ENCODE assay signal across 10 mouse cellular contexts in genomic region chr3:79023735-79024328, GRCm38 (mm10).
DNase-seq lines count a peak whose midpoint lies in the region; ATAC-seq lines count a peak whose summit lies in the region.
"Had no signal": no experiment of that assay in that cellular context is flagged by ENCODE, and none has a peak within 500 bp of the region (broad histone marks: within the 10 kb centered on the region; RNA-seq: fewer than 3 reads in every experiment).

No protein-coding gene starts in this region.

- no peaks in the 10 kb centered on the region; the same call in 1 of the 2 replicates for H3K4me1 ChIP-seq in forebrain, embryonic 15.5 days
- peaks cover 3% of the 10 kb centered on the region; the same call in 1 of the 2 replicates for H3K4me1 ChIP-seq in forebrain, embryonic 12.5 days
- peaks cover 7% of the 10 kb centered on the region; the same call in 1 of the 2 replicates for H3K4me1 ChIP-seq in midbrain, embryonic 12.5 days
- H3K4me1 ChIP-seq in midbrain, embryonic 10.5 days = no peaks in the 10 kb centered on the region
- peaks cover 18% of the 10 kb centered on the region for H3K4me1 ChIP-seq in heart, embryonic 15.5 days (replicated peaks)

- peak; percentile 58 for ATAC-seq in forebrain, embryonic 15.5 days (replicated peaks)
- no peak for ATAC-seq in forebrain, embryonic 12.5 days (ENCODE audit: low FRiP score)
- peak; percentile 12; the same call in 1 of the 2 replicates for ATAC-seq in midbrain, embryonic 12.5 days (ENCODE audit: low FRiP score, low read depth)
- ATAC-seq in heart, embryonic 15.5 days (replicated peaks; ENCODE audit: insufficient number of reproducible peaks, insufficient read depth, low FRiP score, low read depth) = 0 out of 2 replicates have a peak, but pooled peaks have one; percentile 4

- 67% methylated on average over 6 of the region's 6 CpGs for WGBS in forebrain, embryonic 15.5 days
- 89% methylated on average over 6 of the region's 6 CpGs for WGBS in forebrain, embryonic 12.5 days
- WGBS in midbrain, embryonic 12.5 days = 74% methylated on average over 6 of the region's 6 CpGs
- 83% methylated on average over 6 of the region's 6 CpGs for WGBS in midbrain, embryonic 10.5 days
- 33% methylated on average over 6 of the region's 6 CpGs for WGBS in heart, embryonic 15.5 days

- H3K4me2 ChIP-seq in forebrain, embryonic 15.5 days (replicated peaks) = no peak overlapping the region
- H3K4me2 ChIP-seq in forebrain, embryonic 12.5 days = no peak overlapping the region
- no peak overlapping the region for H3K4me2 ChIP-seq in midbrain, embryonic 12.5 days (replicated peaks)
- H3K4me2 ChIP-seq in heart, embryonic 15.5 days = no peak overlapping the region; the same call in 1 of the 2 replicates

- no peak overlapping the region for H3K9ac ChIP-seq in forebrain, embryonic 15.5 days (replicated peaks)
- no peak overlapping the region for H3K9ac ChIP-seq in forebrain, embryonic 12.5 days
- no peak overlapping the region for H3K9ac ChIP-seq in midbrain, embryonic 12.5 days (replicated peaks)
- H3K9ac ChIP-seq in heart, embryonic 15.5 days = no peak overlapping the region
- H3K9ac ChIP-seq: liver, embryonic 14.5 days had no signal

- no peak for DNase-seq in midbrain, embryonic 10.5 days (ENCODE audit: low spot score)
- peak; percentile 9 for DNase-seq in right cerebral cortex, postnatal 4 days
- no peak for DNase-seq in kidney, postnatal 4 days
- no peak for DNase-seq in adrenal gland, postnatal 4 days (ENCODE audit: low spot score in 2 of 2)

- no peak overlapping the region for H3K4me3 ChIP-seq in forebrain, embryonic 15.5 days
- no peak overlapping the region for H3K4me3 ChIP-seq in forebrain, embryonic 12.5 days (replicated peaks)
- no peak overlapping the region for H3K4me3 ChIP-seq in midbrain, embryonic 12.5 days
- no peak overlapping the region for H3K4me3 ChIP-seq in midbrain, embryonic 10.5 days
- H3K4me3 ChIP-seq in heart, embryonic 15.5 days = no peak overlapping the region
- H3K4me3 ChIP-seq: erythroblast, embryonic 14.5 days had no signal

- peak overlapping the region; percentile 71 for H3K27ac ChIP-seq in forebrain, embryonic 15.5 days (replicated peaks)
- no peak overlapping the region for H3K27ac ChIP-seq in forebrain, embryonic 12.5 days
- no peak overlapping the region for H3K27ac ChIP-seq in midbrain, embryonic 12.5 days (replicated peaks)
- no peak overlapping the region for H3K27ac ChIP-seq in midbrain, embryonic 10.5 days (replicated peaks)
- H3K27ac ChIP-seq in heart, embryonic 15.5 days = peak overlapping the region; percentile 57
- H3K27ac ChIP-seq: liver, embryonic 14.5 days had no signal

- H3K36me3 ChIP-seq in forebrain, embryonic 15.5 days = no peaks in the 10 kb centered on the region
- H3K36me3 ChIP-seq in forebrain, embryonic 12.5 days (replicated peaks) = no peaks in the 10 kb centered on the region
- no peaks in the 10 kb centered on the region for H3K36me3 ChIP-seq in midbrain, embryonic 12.5 days
- H3K36me3 ChIP-seq in midbrain, embryonic 10.5 days = no peaks in the 10 kb centered on the region
- H3K36me3 ChIP-seq in heart, embryonic 15.5 days = no peaks in the 10 kb centered on the region

- H3K27me3 ChIP-seq in forebrain, embryonic 15.5 days = no peaks in the 10 kb centered on the region
- no peaks in the 10 kb centered on the region for H3K27me3 ChIP-seq in forebrain, embryonic 12.5 days
- H3K27me3 ChIP-seq in midbrain, embryonic 12.5 days = no peaks in the 10 kb centered on the region
- no peaks in the 10 kb centered on the region for H3K27me3 ChIP-seq in midbrain, embryonic 10.5 days (ENCODE audit: low read depth, poor library complexity, severe bottlenecking)
- no peaks in the 10 kb centered on the region for H3K27me3 ChIP-seq in heart, embryonic 15.5 days

- H3K9me3 ChIP-seq in forebrain, embryonic 15.5 days = no peaks in the 10 kb centered on the region
- no peaks in the 10 kb centered on the region for H3K9me3 ChIP-seq in forebrain, embryonic 12.5 days
- H3K9me3 ChIP-seq in midbrain, embryonic 12.5 days = no peaks in the 10 kb centered on the region
- H3K9me3 ChIP-seq in midbrain, embryonic 10.5 days (replicated peaks) = no peaks in the 10 kb centered on the region
- H3K9me3 ChIP-seq in heart, embryonic 15.5 days (replicated peaks) = no peaks in the 10 kb centered on the region

Comparison
In these comparisons a context has a peak if more than half of its experiments do, and no peak if none do; other contexts are left out.
1. H3K27ac ChIP-seq: peak in forebrain, embryonic 15.5 days (single experiment) and heart, embryonic 15.5 days (single experiment); none in forebrain, embryonic 12.5 days (single experiment), midbrain, embryonic 12.5 days (single experiment) and midbrain, embryonic 10.5 days (single experiment).